Mouse (Mus musculus) kidney, postnatal 0 days (tissue): ENCODE data around the gene Sgms2. TPM values are rescaled to one million over a fixed set of nuclear protein-coding genes. Genes with fewer than 3 reads are reported as not detected.

Experiments used
- ATAC-seq: fragments of 200-750 bp; cut with Nextera tagmentation; replicated peaks from 2 replicates; pipeline ENCODE4 v1.8.0; 2017; ENCODE audit warnings: low read depth, moderate number of reproducible peaks, moderate TSS enrichment, moderate library complexity; ENCODE audit not compliant: low FRiP score
- DNase-seq: peaks from one replicate; pipeline ENCODE4 v3.0.0-alpha.2; 2016; ENCODE audit warnings: low spot score
- H3K27ac ChIP-seq: fragments of 300-500 bp; sonication (generic); 2 replicates; pipeline ENCODE4 v1.5.1; 2014; ENCODE audit warnings: mild to moderate bottlenecking
- H3K27me3 ChIP-seq: fragments of 300-500 bp; sonication (generic); 2 replicates; pipeline ENCODE4 v1.6.1; 2014; ENCODE audit warnings: low read length, mixed read lengths; ENCODE audit not compliant: insufficient read depth
- H3K36me3 ChIP-seq: fragments of 300-500 bp; sonication (generic); 2 replicates; pipeline ENCODE4 v1.6.1; 2014; ENCODE audit warnings: low read length, mixed read lengths; ENCODE audit not compliant: insufficient read depth
- H3K4me1 ChIP-seq: fragments of 300-500 bp; sonication (generic); replicated peaks from 2 replicates; pipeline ENCODE4 v1.6.1; 2014; ENCODE audit warnings: antibody characterized with exemption, low read length, mixed read lengths; ENCODE audit not compliant: insufficient read depth
- H3K4me2 ChIP-seq: fragments of 300-500 bp; sonication (generic); 2 replicates; pipeline ENCODE4 v1.6.1; 2014; ENCODE audit warnings: mild to moderate bottlenecking, low read length, moderate library complexity, mixed read lengths
- H3K4me3 ChIP-seq: fragments of 300-500 bp; sonication (generic); replicated peaks from 2 replicates; pipeline ENCODE4 v1.5.1; 2014; ENCODE audit warnings: low read depth, low read length
- H3K9ac ChIP-seq: fragments of 300-500 bp; sonication (generic); 2 replicates; pipeline ENCODE4 v1.6.1; 2014; ENCODE audit warnings: low read depth, low read length
- H3K9me3 ChIP-seq: fragments of 300-500 bp; sonication (generic); replicated peaks from 2 replicates; pipeline ENCODE4 v1.6.1; 2016; ENCODE audit warnings: low read length, inconsistent platforms, mixed read lengths
- CTCF ChIP-seq: IDR thresholded peaks from 2 replicates; pipeline ENCODE4 v1.5.1; 2016; ENCODE audit warnings: antibody characterized with exemption, low read depth, mild to moderate bottlenecking, moderate library complexity
- WGBS: fragments of 180-500 bp; shearing (Covaris S2); extraction: QIAGEN DNeasy Blood & Tissue Kit; methylation state at CpG from one replicate; pipeline ENCODE4 v1.1.7; 2014; 5-methylcytosine and 5-hydroxymethylcytosine counted together
- polyA plus RNA-seq: library from polyadenylated mRNA; unstranded; fragments of >200 nt; fragmentation: Nextera tagmentation; extraction: Ambion mirVana; gene quantifications from 2 replicates; pipeline ENCODE4 v1.2.1, GENCODE M21; 2015

The Sgms2 gene
- polyA plus RNA-seq, 1 experiment from 2014 or later = 25.4 TPM

DNA sequence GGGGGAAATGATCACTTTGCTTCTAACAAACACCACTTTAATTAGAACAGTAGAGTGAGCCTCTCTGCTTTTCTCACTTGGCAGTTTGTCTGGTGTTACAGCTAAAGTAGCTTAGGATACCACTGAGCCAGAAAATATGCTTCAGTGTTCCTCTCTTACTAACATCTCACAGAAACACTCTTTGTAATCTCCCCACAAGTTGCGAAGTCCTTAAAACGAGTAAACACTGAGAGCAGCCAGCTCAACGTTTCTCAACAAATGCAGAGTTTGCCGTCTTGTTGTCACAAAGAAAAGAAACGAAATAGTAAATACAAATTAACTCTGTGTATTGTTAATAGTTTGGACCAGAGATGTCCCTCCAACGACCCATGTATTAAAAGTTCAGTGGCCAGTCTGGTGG is 26.5 kb upstream of the Sgms2 start:
- no peaks in the 10 kb centered on the region for H3K4me1 ChIP-seq
- no peak overlapping the region for H3K27ac ChIP-seq
- H3K36me3 ChIP-seq = no peaks in the 10 kb centered on the region
- WGBS = 81% methylated on average over 6 of the region's 6 CpGs
- ATAC-seq (no peak), DNase-seq (no peak)
- no peak overlapping the region for H3K4me2 ChIP-seq
- no peak for TF ChIP-seq CTCF
- H3K9ac ChIP-seq = no peak overlapping the region
- H3K4me3 ChIP-seq = no peak overlapping the region
- H3K9me3 ChIP-seq = no peaks in the 10 kb centered on the region
- no peaks in the 10 kb centered on the region for H3K27me3 ChIP-seq

DNA sequence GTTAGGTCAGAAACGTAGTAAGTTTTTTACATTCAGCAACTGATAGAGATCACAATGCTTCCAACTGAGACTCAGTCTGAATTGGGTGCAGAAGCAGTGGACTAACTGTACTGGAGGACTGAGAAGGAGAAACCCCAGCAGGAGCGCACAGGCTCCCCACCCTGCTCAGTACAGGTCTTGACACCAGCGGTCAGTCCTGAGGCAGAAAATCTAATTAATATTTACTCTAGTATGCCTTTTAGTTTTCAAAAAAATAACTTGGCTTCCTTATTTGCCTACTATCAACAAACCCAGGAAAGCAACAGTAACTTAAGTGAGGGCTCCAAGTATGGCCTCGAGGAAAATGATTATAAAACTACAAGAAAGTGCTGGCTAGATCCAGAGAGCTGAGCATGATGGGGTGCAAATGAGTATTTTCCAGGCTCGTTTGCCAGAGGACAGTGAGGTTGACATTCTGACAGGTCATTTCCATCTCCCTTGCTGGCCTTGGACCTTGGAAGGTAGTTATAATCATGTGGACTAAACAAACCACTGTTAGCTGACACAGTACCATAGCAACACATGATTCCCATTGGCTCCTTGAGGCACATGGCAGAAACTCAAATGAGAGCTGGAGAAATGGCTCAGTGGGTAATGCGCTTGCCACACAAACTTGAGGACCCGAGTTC is 25.3 kb upstream of the Sgms2 start:
- Histone ChIP-seq H3K4me2 (no peak overlapping the region), H3K27me3 (no peaks in the 10 kb centered on the region), H3K4me3 (no peak overlapping the region), H3K9me3 (no peaks in the 10 kb centered on the region), H3K36me3 (no peaks in the 10 kb centered on the region), H3K4me1 (no peaks in the 10 kb centered on the region), H3K27ac (no peak overlapping the region), H3K9ac (no peak overlapping the region)
- ATAC-seq (no peak), DNase-seq (no peak)
- TF ChIP-seq CTCF = no peak
- WGBS = 79% methylated on average over 7 of the region's 7 CpGs

DNA sequence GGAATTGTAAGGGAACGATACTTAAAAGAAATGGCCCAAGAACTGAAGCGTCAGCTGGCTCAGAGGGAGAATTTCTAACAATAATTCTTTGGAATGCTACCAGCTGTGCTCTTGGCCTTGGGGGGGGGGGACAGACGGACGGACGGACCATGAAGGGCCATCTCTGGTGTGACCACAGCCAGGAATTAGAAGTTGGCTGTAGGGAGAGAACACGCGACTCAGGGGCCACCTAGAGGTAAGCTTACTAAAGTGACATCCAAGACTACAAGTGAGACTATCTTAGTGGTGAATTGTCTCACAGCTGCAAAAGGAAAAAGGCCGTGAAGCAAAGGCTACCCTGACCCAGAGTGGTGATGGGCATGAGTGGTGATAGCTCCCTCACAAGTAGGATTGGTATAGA is 20.4 kb upstream of the Sgms2 start:
- H3K9me3 ChIP-seq = no peaks in the 10 kb centered on the region
- TF ChIP-seq CTCF = peak; percentile 60
- H3K4me1 ChIP-seq = no peaks in the 10 kb centered on the region
- no peaks in the 10 kb centered on the region for H3K27me3 ChIP-seq
- no peaks in the 10 kb centered on the region for H3K36me3 ChIP-seq
- DNase-seq = no peak
- no peak for ATAC-seq
- no peak overlapping the region for H3K9ac ChIP-seq
- no peak overlapping the region for H3K4me3 ChIP-seq
- no peak overlapping the region for H3K27ac ChIP-seq
- WGBS = 48% methylated on average over 8 of the region's 8 CpGs
- H3K4me2 ChIP-seq = no peak overlapping the region

DNA sequence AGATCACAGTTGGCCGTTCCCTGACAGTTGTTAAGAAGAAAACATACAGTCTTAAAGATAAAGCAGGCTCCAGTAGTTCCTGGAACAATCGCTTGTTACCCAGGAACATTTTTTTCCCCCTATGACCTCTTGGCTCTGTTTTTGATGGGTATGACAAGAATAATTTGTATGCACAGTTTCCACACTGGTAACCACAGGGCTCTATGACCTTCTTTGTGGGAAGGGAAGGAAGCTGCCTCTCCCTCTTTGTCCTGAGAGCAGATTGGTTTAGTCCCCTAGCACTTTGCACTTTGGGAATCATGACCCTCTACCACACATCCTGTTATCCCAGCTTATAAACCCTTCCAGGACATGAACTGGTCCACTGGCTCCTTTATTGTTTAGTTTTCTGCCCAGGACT is 16.8 kb upstream of the Sgms2 start:
- no peaks in the 10 kb centered on the region for H3K27me3 ChIP-seq
- no peak overlapping the region; the same call in 1 of the 2 replicates for H3K27ac ChIP-seq
- DNase-seq (no peak), ATAC-seq (no peak)
- 57% methylated on average over 2 of the region's 2 CpGs for WGBS
- no peak overlapping the region for H3K4me3 ChIP-seq
- no peaks in the 10 kb centered on the region for H3K36me3 ChIP-seq
- H3K9ac ChIP-seq = no peak overlapping the region
- H3K4me1 ChIP-seq = no peaks in the 10 kb centered on the region; the same call in 1 of the 2 replicates
- H3K9me3 ChIP-seq = no peaks in the 10 kb centered on the region
- H3K4me2 ChIP-seq = no peak overlapping the region
- no peak for TF ChIP-seq CTCF

DNA sequence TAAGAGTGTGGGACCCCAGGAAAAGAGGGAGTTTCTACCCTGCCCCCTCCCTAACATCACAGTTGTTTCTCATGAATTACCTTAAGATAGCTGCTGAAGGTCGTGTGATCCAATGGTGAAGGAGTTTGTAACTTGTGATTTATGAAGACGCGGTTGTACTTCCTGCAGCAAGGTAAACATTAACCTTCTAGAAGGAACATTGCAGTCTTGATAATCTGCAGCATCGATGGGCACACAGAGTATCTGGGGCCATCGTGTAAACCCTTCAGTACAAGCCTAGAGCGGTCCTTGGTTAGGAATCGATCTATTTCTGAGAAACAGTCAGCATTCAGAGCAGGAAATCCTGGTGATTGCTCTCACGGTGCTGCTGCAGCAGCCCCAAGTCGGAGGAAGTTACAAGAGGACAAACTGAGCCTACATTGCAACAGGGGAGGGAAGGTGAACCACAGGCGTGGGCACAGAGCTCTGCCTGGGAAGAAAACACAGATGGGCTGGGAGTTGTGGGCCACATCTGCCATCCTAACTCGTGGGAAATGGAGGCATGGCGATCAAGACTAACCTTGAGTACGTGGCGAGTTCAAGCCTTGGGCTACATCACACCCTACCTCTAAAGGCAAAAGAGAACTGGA is 13.5 kb upstream of the Sgms2 start:
- H3K9ac ChIP-seq = no peak overlapping the region
- no peaks in the 10 kb centered on the region; the same call in 1 of the 2 replicates for H3K4me1 ChIP-seq
- TF ChIP-seq CTCF = no peak
- DNase-seq (no peak), ATAC-seq (no peak)
- no peaks in the 10 kb centered on the region for H3K9me3 ChIP-seq
- WGBS = 63% methylated on average over 14 of the region's 14 CpGs
- no peaks in the 10 kb centered on the region for H3K36me3 ChIP-seq
- no peaks in the 10 kb centered on the region for H3K27me3 ChIP-seq
- H3K4me3 ChIP-seq = no peak overlapping the region
- no peak overlapping the region for H3K4me2 ChIP-seq
- no peak overlapping the region for H3K27ac ChIP-seq

DNA sequence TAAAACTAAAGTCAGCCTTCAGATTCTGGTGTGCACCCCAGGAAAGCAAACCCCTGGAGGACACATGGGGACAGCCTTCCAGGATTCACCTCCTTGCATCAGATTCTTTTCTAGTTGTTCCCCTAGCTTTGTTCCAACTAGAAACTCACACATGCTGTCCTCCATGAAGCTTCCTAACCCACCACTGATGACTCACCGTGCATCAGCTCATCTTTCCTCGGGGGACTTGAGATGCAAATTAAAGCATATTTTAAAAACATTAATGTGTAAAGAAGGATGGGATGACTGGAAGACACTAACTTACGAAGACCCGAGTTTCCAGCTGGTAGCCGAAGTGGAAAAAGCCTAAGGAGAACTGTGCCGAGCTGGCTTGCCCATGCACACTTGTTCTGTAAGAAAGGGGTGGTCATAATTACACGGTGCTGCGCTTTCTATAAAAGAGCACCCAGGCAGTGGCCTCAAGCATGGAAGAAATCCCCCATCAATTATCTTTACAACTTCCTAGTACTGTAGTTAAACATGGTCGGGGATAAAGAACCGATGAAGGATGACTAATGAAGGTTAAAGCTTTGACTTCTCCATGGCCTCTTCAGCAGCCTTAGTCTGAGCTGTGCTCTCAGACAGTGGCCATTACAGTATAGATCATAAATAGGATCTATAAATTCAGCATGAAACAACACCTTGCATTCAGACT is 10.6 kb upstream of the Sgms2 start:
- Histone ChIP-seq H3K27ac (no peak overlapping the region), H3K9ac (no peak overlapping the region), H3K36me3 (no peaks in the 10 kb centered on the region), H3K27me3 (no peaks in the 10 kb centered on the region), H3K9me3 (no peaks in the 10 kb centered on the region), H3K4me1 (no peaks in the 10 kb centered on the region; the same call in 1 of the 2 replicates), H3K4me2 (no peak overlapping the region), H3K4me3 (no peak overlapping the region)
- peak; percentile 74; the same call in 1 of the 2 replicates for ATAC-seq
- no peak for TF ChIP-seq CTCF
- WGBS = 28% methylated on average over 10 of the region's 10 CpGs
- DNase-seq = peak; percentile 75
